Mouse (Mus musculus) lung, postnatal 10 days (tissue): Measurements from ENCODE around the gene Gtf2ird2.

ENCODE experiments used
- DNase-seq: peaks from one replicate; pipeline ENCODE4 v3.0.0; 2021

The Gtf2ird2 gene

GRCm38 (mm10) chr5:134272761-134273160, 88.9 kb downstream of the Gtf2ird2 start:
- DNase-seq = no peak

GRCm38 (mm10) chr5:134273761-134274160, 89.9 kb downstream of the Gtf2ird2 start:
- no peak for DNase-seq
